Mouse (Mus musculus) embryo, embryonic 11 days (tissue): ENCODE data around the gene Abcb1b.
"Not testable (repeated sequence)": the region's sequence is repeated elsewhere in the genome, so short reads cannot be mapped to it uniquely, and the experiment has no call there.

ENCODE experiments used
- DNase-seq: peaks from one replicate; pipeline ENCODE4 v3.0.0-alpha.2; 2015

Gene Abcb1b

GRCm38 (mm10) chr5:8865630-8866029 lies 67.7 kb downstream of the Abcb1b start:
- DNase-seq = not testable (repeated sequence)

GRCm38 (mm10) chr5:8866366-8866765 lies 68.4 kb downstream of the Abcb1b start:
- DNase-seq = no peak

- DNase-seq = peak; percentile 60
These were observed 70.1 kb downstream of the Abcb1b start for GRCm38 (mm10) chr5:8868019-8868418.

- no peak for DNase-seq
These were observed 75.3 kb downstream of the Abcb1b start for GRCm38 (mm10) chr5:8872979-8873915.

- DNase-seq = no peak
These were observed 79.1 kb downstream of the Abcb1b start for GRCm38 (mm10) chr5:8877086-8877485.

GRCm38 (mm10) chr5:8877800-8878199 lies 79.9 kb downstream of the Abcb1b start:
- no peak for DNase-seq

- no peak for DNase-seq
These were observed 87.9 kb downstream of the Abcb1b start for GRCm38 (mm10) chr5:8885837-8886236.

- DNase-seq = peak; percentile 80
These were observed 95.6 kb downstream of the Abcb1b start, which contains the start of gene Abcb4 for GRCm38 (mm10) chr5:8893300-8894103. Gene Abcb4, plus strand, starts transcription at chr5:8893717.

- no peak for DNase-seq
These were observed 96.1 kb downstream of the Abcb1b start for GRCm38 (mm10) chr5:8894104-8894425.

- no peak for DNase-seq
These were observed 96.9 kb downstream of the Abcb1b start for GRCm38 (mm10) chr5:8894641-8895490.

- DNase-seq = peak; percentile 29
These were observed 98.3 kb downstream of the Abcb1b start for GRCm38 (mm10) chr5:8896198-8896597.

GRCm38 (mm10) chr5:8898246-8898645 lies 100.3 kb downstream of the Abcb1b start:
- DNase-seq = no peak

- DNase-seq = no peak
These were observed 103.1 kb downstream of the Abcb1b start for GRCm38 (mm10) chr5:8901001-8901400.

- DNase-seq = no peak
These were observed 104.3 kb downstream of the Abcb1b start for GRCm38 (mm10) chr5:8902141-8902817.

GRCm38 (mm10) chr5:8904539-8904938 lies 106.6 kb downstream of the Abcb1b start:
- DNase-seq = no peak

- DNase-seq = no peak
These were observed 113.7 kb downstream of the Abcb1b start for GRCm38 (mm10) chr5:8911567-8912198.
